Mouse (Mus musculus) myocyte (in vitro differentiated cells): ENCODE measurements around the gene Apoa4.

ENCODE experiments used
- MAX ChIP-seq: IDR thresholded peaks from one replicate; pipeline ENCODE4 v1.6.1; 2011; ENCODE audit warnings: low read depth, mild to moderate bottlenecking, control low read depth
- POLR2A ChIP-seq: IDR thresholded peaks from one replicate; pipeline ENCODE4 v1.6.1; 2011; ENCODE audit warnings: low read depth, mild to moderate bottlenecking, control low read depth, moderate library complexity; ENCODE audit not compliant: insufficient read length
- REST ChIP-seq: IDR thresholded peaks from one replicate; pipeline ENCODE4 v1.6.1; 2011; ENCODE audit warnings: mild to moderate bottlenecking, control low read depth, moderate library complexity; ENCODE audit not compliant: insufficient read depth, insufficient read length
- SRF ChIP-seq: IDR thresholded peaks from one replicate; pipeline ENCODE4 v1.6.1; 2011; ENCODE audit warnings: low read depth; ENCODE audit not compliant: control insufficient read depth, insufficient read length

DNA sequence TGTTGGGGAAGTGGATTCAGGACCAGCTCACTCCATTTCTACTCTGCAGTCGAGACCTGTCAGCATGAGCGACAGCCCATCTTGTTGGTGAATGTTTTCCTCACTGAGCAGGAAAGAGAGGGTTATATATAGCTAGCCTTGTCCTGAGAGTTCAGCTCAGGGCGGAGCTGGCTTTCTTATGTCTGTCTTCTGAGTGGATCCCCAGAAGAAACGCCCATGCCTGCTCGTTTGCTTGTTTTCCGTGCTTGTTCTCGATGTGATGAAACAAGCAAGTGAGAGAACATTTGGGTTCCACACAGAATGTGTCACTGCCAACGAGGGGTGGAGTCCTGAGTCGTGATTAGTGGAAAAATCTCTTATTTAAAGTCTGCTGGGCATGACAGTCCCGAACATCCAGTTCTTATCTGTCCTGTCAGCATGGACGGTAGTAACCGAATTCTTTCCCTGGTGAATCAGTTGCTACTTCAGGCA is 43.8 kb upstream of the Apoa4 start:
- TF ChIP-seq REST (no peak), POLR2A (no peak), MAX (no peak), SRF (no peak)
